In the genomic region with DNA sequence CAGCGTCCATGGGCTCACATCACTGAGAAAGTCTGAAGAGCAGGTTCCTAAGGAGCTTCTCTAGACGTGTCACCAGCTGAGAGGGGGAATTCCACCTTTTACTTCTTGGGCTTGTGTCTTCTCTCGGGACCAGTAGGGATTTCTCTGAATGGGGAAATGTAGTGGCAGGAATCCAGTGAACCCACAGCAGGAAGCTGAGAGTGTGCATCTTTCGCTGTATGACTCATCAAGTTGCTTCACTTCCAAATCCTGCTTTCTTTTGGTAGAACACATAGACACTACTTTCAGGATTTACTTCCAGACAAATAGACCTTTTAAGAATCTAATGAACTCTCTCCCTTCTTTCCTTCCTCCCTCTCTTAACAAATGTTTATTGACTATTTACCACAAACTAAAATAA, we compare ENCODE assay signal across 17 mouse cellular contexts.
DNase-seq lines count a peak whose midpoint lies in the region; ATAC-seq and TF ChIP-seq lines count a peak whose summit lies in the region.
"Had no signal": no experiment of that assay in that cellular context is flagged by ENCODE, and none has a peak within 500 bp of the region (broad histone marks: within the 10 kb centered on the region; RNA-seq: fewer than 3 reads in every experiment).

No protein-coding gene starts in this region.

- intact Hi-C loops in left cerebral cortex, adult 2 months (cut with DNase I): no loop called here

- no peak overlapping the region for H3K4me2 ChIP-seq in kidney, embryonic 14.5 days (replicated peaks; ENCODE audit: low read depth, low read length)
- H3K4me2 ChIP-seq: hindbrain, embryonic 12.5 days; liver, embryonic 11.5 days; lung, embryonic 15.5 days; midbrain, embryonic 15.5 days had no signal

- peak; percentile 8 for DNase-seq in cerebellum, adult 9-10 months
- no peak for DNase-seq in cerebellum, postnatal 4 days (ENCODE audit: low spot score in 2 of 2)
- DNase-seq in left cerebral cortex, adult 18-20 months (ENCODE audit: low spot score in 2 of 2): peak; percentile 4 to 24
- DNase-seq in left cerebral cortex, adult 2 months (ENCODE audit: extremely low spot score in 1 of 2, low spot score in 2 of 2): no peak
- DNase-seq in gonadal fat pad, adult 2 months (ENCODE audit: low read depth): peak; percentile 1
- no peak for DNase-seq in heart, adult 8-10 months (ENCODE audit: low spot score)
- DNase-seq: adrenal gland, postnatal 25 days; B cell, adult 2 months; heart, adult 11 months; kidney, postnatal 10 days; layer of hippocampus, postnatal 36 days had no signal

- H3K9me3 ChIP-seq in kidney, embryonic 14.5 days (ENCODE audit: control insufficient read depth, low read length): no peaks in the 10 kb centered on the region
- H3K9me3 ChIP-seq: hindbrain, embryonic 12.5 days; lung, embryonic 15.5 days; midbrain, embryonic 15.5 days had no signal

- H3ac ChIP-seq in C2C12 (ENCODE audit: control insufficient read depth, insufficient read length, low read depth): no peak overlapping the region

- H3K27me3 ChIP-seq in C2C12 (ENCODE audit: control insufficient read depth, insufficient read depth, insufficient read length): no peaks in the 10 kb centered on the region
- H3K27me3 ChIP-seq in kidney, embryonic 14.5 days (ENCODE audit: control insufficient read depth, insufficient read depth, low read length): no peaks in the 10 kb centered on the region
- H3K27me3 ChIP-seq: hindbrain, embryonic 12.5 days; lung, embryonic 15.5 days; midbrain, embryonic 15.5 days had no signal

- no peak for ATAC-seq in kidney, embryonic 14.5 days (ENCODE audit: low FRiP score, low TSS enrichment)
- ATAC-seq: midbrain, embryonic 15.5 days had no signal

- H3K36me3 ChIP-seq in C2C12 (ENCODE audit: control insufficient read depth, insufficient read depth): no peaks in the 10 kb centered on the region
- no peaks in the 10 kb centered on the region for H3K36me3 ChIP-seq in kidney, embryonic 14.5 days (ENCODE audit: control insufficient read depth, insufficient read depth, low read length)
- H3K36me3 ChIP-seq: hindbrain, embryonic 12.5 days; lung, embryonic 15.5 days; midbrain, embryonic 15.5 days had no signal

- H3K4me3 ChIP-seq in left cerebral cortex, adult 2 months: no peak overlapping the region
- H3K4me3 ChIP-seq in C2C12 (ENCODE audit: insufficient read depth, poor library complexity, severe bottlenecking): no peak overlapping the region
- H3K4me3 ChIP-seq in kidney, embryonic 14.5 days (ENCODE audit: low read length): no peak overlapping the region
- H3K4me3 ChIP-seq: hindbrain, embryonic 12.5 days; lung, embryonic 15.5 days; midbrain, embryonic 15.5 days had no signal

- H3K79me3 ChIP-seq in C2C12 (ENCODE audit: low read depth): no peaks in the 10 kb centered on the region

- H3K9ac ChIP-seq in kidney, embryonic 14.5 days (ENCODE audit: low read depth, low read length): no peak overlapping the region
- H3K9ac ChIP-seq: hindbrain, embryonic 12.5 days; lung, embryonic 15.5 days; midbrain, embryonic 15.5 days had no signal

- TF ChIP-seq CTCF in left cerebral cortex, adult 2 months (IDR thresholded peaks at IDR 0.05): no peak
- no peak for TF ChIP-seq CTCF in C2C12 (IDR thresholded peaks at IDR 0.05; ENCODE audit: control insufficient read depth, insufficient read depth, insufficient read length)

- no peaks in the 10 kb centered on the region for H3K4me1 ChIP-seq in kidney, embryonic 14.5 days (ENCODE audit: control insufficient read depth, insufficient read depth, low read length)
- H3K4me1 ChIP-seq: hindbrain, embryonic 12.5 days; lung, embryonic 15.5 days; midbrain, embryonic 15.5 days had no signal

- WGBS in kidney, embryonic 14.5 days: 82% methylated on average over 4 of the region's 4 CpGs

- H3K79me2 ChIP-seq in C2C12 (ENCODE audit: control insufficient read depth, insufficient read depth): no peaks in the 10 kb centered on the region

- H3K27ac ChIP-seq in left cerebral cortex, adult 2 months: no peak overlapping the region
- H3K27ac ChIP-seq in kidney, embryonic 14.5 days (ENCODE audit: low read depth, low read length): no peak overlapping the region
- H3K27ac ChIP-seq: hindbrain, embryonic 12.5 days; lung, embryonic 15.5 days; midbrain, embryonic 15.5 days had no signal

TF ChIP-seq in C2C12, 6 proteins besides CTCF, POLR2A, EP300 and RAD21:
- no peak for TF ChIP-seq MYOD1 (IDR thresholded peaks at IDR 0.05; ENCODE audit: control insufficient read depth, insufficient read length, low read depth)
- TF ChIP-seq MAX (IDR thresholded peaks at IDR 0.05): no peak
- peak; percentile 27 for TF ChIP-seq FOSL1 (IDR thresholded peaks at IDR 0.05; ENCODE audit: insufficient read depth, low read length, poor library complexity, severe bottlenecking)
- TF ChIP-seq CEBPB (IDR thresholded peaks at IDR 0.05; ENCODE audit: low read depth): peak; percentile 89
- TF ChIP-seq USF1 (IDR thresholded peaks at IDR 0.05; ENCODE audit: low read depth): no peak

Comparison
In these comparisons a context has a peak if more than half of its experiments do, and no peak if none do; other contexts are left out.
1. DNase-seq: peak in cerebellum, adult 9-10 months (single experiment), left cerebral cortex, adult 18-20 months (2 of 2) and gonadal fat pad, adult 2 months (single experiment); none in cerebellum, postnatal 4 days (0 of 2), left cerebral cortex, adult 2 months (0 of 2) and heart, adult 8-10 months (single experiment).